Mouse (Mus musculus) ES-E14 (cell line): ENCODE measurements at regions not wholly inside any gene's neighbourhood (a gene's known extent, or its start where the extent isn't known, plus 50 kb on each side); places are given as distances from the start of the nearest gene placed in this dataset.

Experiments
- DNase-seq: peaks from one replicate; pipeline ENCODE4 v3.0.0-alpha.2; 2013; ENCODE audit warnings: low read depth, low spot score
- H3K27ac ChIP-seq: 2 replicates; pipeline ENCODE4 v1.5.1; 2012; ENCODE audit warnings: low read depth, mild to moderate bottlenecking, low read length, moderate library complexity, mixed read lengths; ENCODE audit not compliant: poor library complexity, insufficient read depth, severe bottlenecking
- H3K36me3 ChIP-seq: 2 replicates; pipeline ENCODE4 v1.6.1; 2012; ENCODE audit warnings: mild to moderate bottlenecking, low read length, moderate library complexity, mixed read lengths; ENCODE audit not compliant: control insufficient read depth, poor library complexity, insufficient read depth, severe bottlenecking
- H3K4me1 ChIP-seq, 2 experiments: fragments of 150-350 bp in 1 of 2; sonication (generic) in 1 of 2; 2 replicates each; pipeline ENCODE4 v1.6.1; 2012; ENCODE audit warnings: low read length in 2 of 2, mild to moderate bottlenecking in 1 of 2, mixed read lengths in 1 of 2; ENCODE audit not compliant: control insufficient read depth in 2 of 2, insufficient read depth in 2 of 2, poor library complexity in 1 of 2
- H3K4me3 ChIP-seq, 2 experiments: fragments of 150-350 bp in 1 of 2; sonication (generic) in 1 of 2; 2 replicates each; pipeline ENCODE4 v1.5.1; 2012; ENCODE audit warnings: low read length in 2 of 2, low read depth in 1 of 2, mild to moderate bottlenecking in 1 of 2, mixed read lengths in 1 of 2; ENCODE audit not compliant: insufficient read depth in 1 of 2, poor library complexity in 1 of 2, severe bottlenecking in 1 of 2
- H3K9ac ChIP-seq: 2 replicates; pipeline ENCODE4 v1.6.1; 2012; ENCODE audit warnings: low read depth, mild to moderate bottlenecking, low read length, mixed read lengths; ENCODE audit not compliant: poor library complexity, insufficient read depth, severe bottlenecking
- H3K9me3 ChIP-seq: fragments of 150-350 bp; sonication (generic); 2 replicates; pipeline ENCODE4 v1.6.1; 2012; ENCODE audit warnings: low read depth, mild to moderate bottlenecking, low read length; ENCODE audit not compliant: control insufficient read depth, insufficient read depth
- CHD2 ChIP-seq: IDR thresholded peaks from 2 replicates; pipeline ENCODE4 v1.6.1; 2014; ENCODE audit warnings: mild to moderate bottlenecking, low read depth, low read length, inconsistent platforms
- HCFC1 ChIP-seq: IDR thresholded peaks from 2 replicates; pipeline ENCODE4 v1.6.1; 2012; ENCODE audit warnings: low read length, inconsistent platforms, borderline replicate concordance; ENCODE audit not compliant: insufficient read depth
- MAFK ChIP-seq: IDR thresholded peaks from 2 replicates; pipeline ENCODE4 v1.6.1; 2014; ENCODE audit warnings: mild to moderate bottlenecking, low read depth, low read length, inconsistent platforms; ENCODE audit not compliant: insufficient read depth
- ZC3H11A ChIP-seq: IDR thresholded peaks from 2 replicates; pipeline ENCODE4 v1.6.1; 2012; ENCODE audit warnings: low read depth, mild to moderate bottlenecking, inconsistent platforms, low read length, borderline replicate concordance
- ZNF384 ChIP-seq: IDR thresholded peaks from 2 replicates; pipeline ENCODE4 v1.6.1; 2012; ENCODE audit warnings: low read depth, low read length, inconsistent platforms
- in situ Hi-C, 2 experiments: fragments of 600-800 bp; cut with MboI; formaldehyde crosslinking; loops; one replicate each; pipeline ENCODE4 v1.15.1; 2025; ENCODE audit warnings: low sequenced_read_pairs in 2 of 2, inconsistent platforms in 1 of 2; ENCODE audit not compliant: unreplicated experiment in 2 of 2

GRCm38 (mm10) chr15:6245950-6246894 is 53.4 kb upstream of the Dab2 start:
- no peak for TF ChIP-seq ZNF384
- no peak for TF ChIP-seq ZC3H11A
- no peak for TF ChIP-seq MAFK
- no peak for TF ChIP-seq CHD2
- no peak for TF ChIP-seq HCFC1
- DNase-seq: no peak
- in situ Hi-C loops: no loop called here
- Histone ChIP-seq H3K36me3 (no peaks in the 10 kb centered on the region), H3K4me3 (no peak overlapping the region), H3K9ac (no peak overlapping the region), H3K4me1 (no peaks in the 10 kb centered on the region), H3K9me3 (no peaks in the 10 kb centered on the region), H3K27ac (no peak overlapping the region)

GRCm38 (mm10) chr15:6248470-6248869 is 51.1 kb upstream of the Dab2 start:
- Histone ChIP-seq H3K9me3 (no peaks in the 10 kb centered on the region), H3K27ac (no peak overlapping the region), H3K4me1 (no peaks in the 10 kb centered on the region), H3K36me3 (no peaks in the 10 kb centered on the region), H3K4me3 (no peak overlapping the region), H3K9ac (no peak overlapping the region)
- DNase-seq: no peak
- TF ChIP-seq ZC3H11A: no peak
- no peak for TF ChIP-seq ZNF384
- TF ChIP-seq CHD2: no peak
- TF ChIP-seq MAFK: no peak
- no peak for TF ChIP-seq HCFC1
- in situ Hi-C loops: no loop called here
